Mouse (Mus musculus) thymus, postnatal 14 days (tissue): Measurements from ENCODE around the gene Krtap31-1.
"Not testable (repeated sequence)": the region's sequence is repeated elsewhere in the genome, so short reads cannot be mapped to it uniquely, and the experiment has no call there.

Experiments used
- DNase-seq: peaks from one replicate; pipeline ENCODE4 v3.0.0; 2021

Gene Krtap31-1

GRCm38 (mm10) chr11:99907620-99908019, at the start of gene Krtap31-1:
Gene Krtap31-1 (plus strand): TSS chr11:99907920.
- DNase-seq: no peak

- no peak for DNase-seq
These were observed 49.0 kb upstream of the Krtap31-1 start for GRCm38 (mm10) chr11:99858761-99859160.

- DNase-seq: not testable (repeated sequence)
These were observed 43.5 kb upstream of the Krtap31-1 start, which contains the start of gene Gm11559 for GRCm38 (mm10) chr11:99864176-99864575. Gene Gm11559 (plus strand): TSS chr11:99864476.

- not testable (repeated sequence) for DNase-seq
These were observed 34.6 kb upstream of the Krtap31-1 start, which contains the start of gene Krtap9-1 for GRCm38 (mm10) chr11:99873089-99873488. Gene Krtap9-1 (plus strand): TSS chr11:99873389.

GRCm38 (mm10) chr11:99878887-99879286, 28.8 kb upstream of the Krtap31-1 start, which contains the start of gene Gm11567:
Gene Gm11567 (plus strand): TSS chr11:99879187.
- not testable (repeated sequence) for DNase-seq

GRCm38 (mm10) chr11:99914451-99914850, 6.7 kb downstream of the Krtap31-1 start, which contains the start of gene Gm11565:
Gene Gm11565 (plus strand): TSS chr11:99914751.
- no peak for DNase-seq

- DNase-seq: no peak
These were observed 28.3 kb downstream of the Krtap31-1 start, which contains the start of gene Krtap31-2 for GRCm38 (mm10) chr11:99935991-99936390. Gene Krtap31-2 (plus strand): TSS chr11:99936291.

- DNase-seq: no peak
These were observed 30.1 kb downstream of the Krtap31-1 start for GRCm38 (mm10) chr11:99937751-99938264.

GRCm38 (mm10) chr11:99948175-99948574, 40.5 kb downstream of the Krtap31-1 start, which contains the start of gene Krtap9-5:
Gene Krtap9-5 (plus strand): TSS chr11:99948475.
- no peak for DNase-seq
